Mouse (Mus musculus) heart, postnatal 36 days (tissue): Measurements from ENCODE around the gene Tmem132c. TPM values are rescaled to one million over a fixed set of nuclear protein-coding genes. Genes with fewer than 3 reads are reported as not detected.

Experiments used
- DNase-seq, 2 experiments: peaks; one replicate each; pipeline ENCODE4 v3.0.0; 2021 to 2022
- intact Hi-C: fragments of 180-260 bp; cut with DNase I; formaldehyde crosslinking; loops from one replicate; pipeline ENCODE4 v1.15.1; 2025
- total RNA-seq, 2 experiments: library from RNA; stranded (reverse); gene quantifications; 2 replicates each; pipeline ENCODE4 v1.2.3; 2021

Tmem132c gene
- total RNA-seq = under 1 TPM; 0.11 TPM

GRCm38 (mm10) chr5:127241136-127241924 is at the start of gene Tmem132c:
Tmem132c (plus strand) TSS chr5:127241808.
- DNase-seq = peak; percentile 52 to 63
- intact Hi-C loops = no loop called here

- intact Hi-C loops = no loop called here
- DNase-seq = peak; percentile 19
Measured at GRCm38 (mm10) chr5:127191881-127192280, 49.7 kb upstream of the Tmem132c start.

- no peak for DNase-seq
- intact Hi-C loops = no loop called here
Measured at GRCm38 (mm10) chr5:127198850-127199249, 42.8 kb upstream of the Tmem132c start.

- DNase-seq = no peak
- intact Hi-C loops = no loop called here
Measured at GRCm38 (mm10) chr5:127204881-127205280, 36.7 kb upstream of the Tmem132c start.

- intact Hi-C loops = no loop called here
- DNase-seq = no peak
Measured at GRCm38 (mm10) chr5:127216389-127216788, 25.2 kb upstream of the Tmem132c start.

- DNase-seq = no peak
- intact Hi-C loops = no loop called here
Measured at GRCm38 (mm10) chr5:127217725-127218124, 23.9 kb upstream of the Tmem132c start.

- intact Hi-C loops = no loop called here
- DNase-seq = no peak
Measured at GRCm38 (mm10) chr5:127227929-127228595, 13.5 kb upstream of the Tmem132c start.

GRCm38 (mm10) chr5:127234715-127235114 is 6.9 kb upstream of the Tmem132c start:
- DNase-seq = no peak
- intact Hi-C loops = loop anchor here (5.0 kb wide), 1 partner anchor 108 kb away; no protein-coding TSS in a partner anchor

GRCm38 (mm10) chr5:127235203-127235602 is 6.4 kb upstream of the Tmem132c start:
- peak; percentile 66 to 74 for DNase-seq
- intact Hi-C loops = loop anchor here (5.0 kb wide), 1 partner anchor 107 kb away; no protein-coding TSS in a partner anchor

- intact Hi-C loops = loop anchor here (5.0 kb wide), 1 partner anchor 103 kb away; no protein-coding TSS in a partner anchor
- no peak for DNase-seq
Measured at GRCm38 (mm10) chr5:127239706-127240105, 1.9 kb upstream of the Tmem132c start.

GRCm38 (mm10) chr5:127240646-127241045 is 962 bp upstream of the Tmem132c start:
- intact Hi-C loops = no loop called here
- no peak for DNase-seq

- intact Hi-C loops = no loop called here
- DNase-seq = no peak
Measured at GRCm38 (mm10) chr5:127241925-127242762, 536 bp downstream of the Tmem132c start.

GRCm38 (mm10) chr5:127242763-127243160 is 1.2 kb downstream of the Tmem132c start:
- no peak for DNase-seq
- intact Hi-C loops = no loop called here

- intact Hi-C loops = no loop called here
- no peak for DNase-seq
Measured at GRCm38 (mm10) chr5:127243209-127243608, 1.6 kb downstream of the Tmem132c start.

GRCm38 (mm10) chr5:127243611-127244010 is 2.0 kb downstream of the Tmem132c start:
- no peak for DNase-seq
- intact Hi-C loops = no loop called here

GRCm38 (mm10) chr5:127253263-127253662 is 11.7 kb downstream of the Tmem132c start:
- intact Hi-C loops = no loop called here
- DNase-seq = no peak

GRCm38 (mm10) chr5:127256947-127257610 is 15.5 kb downstream of the Tmem132c start:
- DNase-seq = no peak
- intact Hi-C loops = no loop called here

- no peak for DNase-seq
- intact Hi-C loops = no loop called here
Measured at GRCm38 (mm10) chr5:127262136-127262535, 20.5 kb downstream of the Tmem132c start.

- intact Hi-C loops = no loop called here
- no peak for DNase-seq
Measured at GRCm38 (mm10) chr5:127271145-127271544, 29.5 kb downstream of the Tmem132c start.

- DNase-seq = no peak
Measured at GRCm38 (mm10) chr5:127279462-127279861, 37.9 kb downstream of the Tmem132c start.

More at GRCm38 (mm10) chr5:127279462-127279861, 37.9 kb downstream of the Tmem132c start:
- intact Hi-C loops = no loop called here
